Mouse (Mus musculus) intestine, embryonic 16.5 days (tissue): ENCODE results near the gene Ugt1a5. TPM values are rescaled to one million over a fixed set of nuclear protein-coding genes. Genes with fewer than 3 reads are reported as not detected.

ENCODE experiments used
- ATAC-seq: fragments of 200-750 bp; cut with Nextera tagmentation; 2 replicates; pipeline ENCODE4 v1.8.0; 2017; ENCODE audit warnings: moderate TSS enrichment, moderate library complexity
- H3K27ac ChIP-seq: fragments of 300-500 bp; sonication (generic); 2 replicates; pipeline ENCODE4 v1.5.1; 2014; ENCODE audit warnings: mild to moderate bottlenecking, low read length
- H3K27me3 ChIP-seq: fragments of 300-500 bp; sonication (generic); replicated peaks from 2 replicates; pipeline ENCODE4 v1.6.1; 2014; ENCODE audit warnings: low read length, control low read depth, mixed read lengths; ENCODE audit not compliant: control insufficient read depth, insufficient read depth
- H3K36me3 ChIP-seq: fragments of 300-500 bp; sonication (generic); 2 replicates; pipeline ENCODE4 v1.6.1; 2014; ENCODE audit warnings: low read length, control low read depth; ENCODE audit not compliant: control insufficient read depth, insufficient read depth
- H3K4me1 ChIP-seq: fragments of 300-500 bp; sonication (generic); 2 replicates; pipeline ENCODE4 v1.6.1; 2014; ENCODE audit warnings: low read length, control low read depth, mixed read lengths; ENCODE audit not compliant: control insufficient read depth, insufficient read depth
- H3K4me2 ChIP-seq: fragments of 300-500 bp; sonication (generic); 2 replicates; pipeline ENCODE4 v1.6.1; 2014; ENCODE audit warnings: low read depth, low read length, control low read depth
- H3K4me3 ChIP-seq: fragments of 300-500 bp; sonication (generic); 2 replicates; pipeline ENCODE4 v1.5.1; 2014; ENCODE audit warnings: mild to moderate bottlenecking, low read length
- H3K9ac ChIP-seq: fragments of 300-500 bp; sonication (generic); 2 replicates; pipeline ENCODE4 v1.6.1; 2014; ENCODE audit warnings: low read depth, low read length
- H3K9me3 ChIP-seq: fragments of 300-500 bp; sonication (generic); 2 replicates; pipeline ENCODE4 v1.6.1; 2016; ENCODE audit warnings: low read length, control low read depth; ENCODE audit not compliant: control insufficient read depth
- WGBS: fragments of 180-500 bp; shearing (Covaris S2); extraction: QIAGEN DNeasy Blood & Tissue Kit; methylation state at CpG from one replicate; pipeline ENCODE4 v1.1.7; 2014; 5-methylcytosine and 5-hydroxymethylcytosine counted together
- polyA plus RNA-seq: library from polyadenylated mRNA; unstranded; fragments of >200 nt; fragmentation: Nextera tagmentation; extraction: Ambion mirVana; gene quantifications from 2 replicates; pipeline ENCODE4 v1.2.1, GENCODE M21; 2015

Ugt1a5 gene
- polyA plus RNA-seq, 1 experiment from 2014 or later = not detected

- Histone ChIP-seq H3K4me1 (no peaks in the 10 kb centered on the region), H3K27ac (no peak within 1 kb of the TSS), H3K9ac (no peak within 1 kb of the TSS), H3K4me2 (no peak within 1 kb of the TSS), H3K4me3 (no peak within 1 kb of the TSS), H3K9me3 (peaks cover 51% of the 10 kb centered on the region), H3K36me3 (no peaks in the 10 kb centered on the region), H3K27me3 (no peaks in the 10 kb centered on the region)
- 49% methylated on average over 5 of the region's 5 CpGs for WGBS
- no peak for ATAC-seq
These were observed 61.0 kb downstream of the Ugt1a5 start, which contains the start of gene Mroh2a for GRCm38 (mm10) chr1:88226670-88227379. Gene Mroh2a, plus strand, starts transcription at chr1:88226986.

- no peaks in the 10 kb centered on the region for H3K4me1 ChIP-seq
- H3K4me3 ChIP-seq = no peak overlapping the region
- ATAC-seq = no peak
- no peaks in the 10 kb centered on the region for H3K27me3 ChIP-seq
- H3K27ac ChIP-seq = no peak overlapping the region
- no peak overlapping the region for H3K9ac ChIP-seq
- no peaks in the 10 kb centered on the region for H3K36me3 ChIP-seq
- 63% methylated on average over 2 of the region's 2 CpGs for WGBS
- no peak overlapping the region for H3K4me2 ChIP-seq
- peaks cover 52% of the 10 kb centered on the region for H3K9me3 ChIP-seq
These were observed 61.7 kb downstream of the Ugt1a5 start for GRCm38 (mm10) chr1:88227482-88227881.

GRCm38 (mm10) chr1:88228121-88228520, 62.3 kb downstream of the Ugt1a5 start:
- no peak for ATAC-seq
- peaks cover 54% of the 10 kb centered on the region for H3K9me3 ChIP-seq

GRCm38 (mm10) chr1:88229566-88229965, 63.8 kb downstream of the Ugt1a5 start:
- ATAC-seq = no peak
- no peak overlapping the region for H3K4me2 ChIP-seq
- H3K27me3 ChIP-seq = no peaks in the 10 kb centered on the region
- H3K9me3 ChIP-seq = peaks cover 65% of the 10 kb centered on the region
- H3K27ac ChIP-seq = no peak overlapping the region
- 75% methylated on average over 3 of the region's 3 CpGs for WGBS
- no peaks in the 10 kb centered on the region for H3K36me3 ChIP-seq
- no peak overlapping the region for H3K9ac ChIP-seq
- no peak overlapping the region for H3K4me3 ChIP-seq
- no peaks in the 10 kb centered on the region for H3K4me1 ChIP-seq

More at GRCm38 (mm10) chr1:88228121-88228520, 62.3 kb downstream of the Ugt1a5 start:
- WGBS = 71% methylated on average over 7 of the region's 7 CpGs
- no peak overlapping the region for H3K4me3 ChIP-seq
- no peak overlapping the region for H3K4me2 ChIP-seq
- no peaks in the 10 kb centered on the region for H3K27me3 ChIP-seq
- H3K27ac ChIP-seq = no peak overlapping the region
- H3K4me1 ChIP-seq = no peaks in the 10 kb centered on the region
- H3K9ac ChIP-seq = no peak overlapping the region
- H3K36me3 ChIP-seq = no peaks in the 10 kb centered on the region

- no peak overlapping the region for H3K4me3 ChIP-seq
- 82% methylated on average over 5 of the region's 5 CpGs for WGBS
- ATAC-seq = no peak
- no peaks in the 10 kb centered on the region for H3K27me3 ChIP-seq
- H3K36me3 ChIP-seq = no peaks in the 10 kb centered on the region
- no peak overlapping the region for H3K9ac ChIP-seq
- no peak overlapping the region for H3K27ac ChIP-seq
- no peaks in the 10 kb centered on the region for H3K4me1 ChIP-seq
- peaks cover 69% of the 10 kb centered on the region for H3K9me3 ChIP-seq
- no peak overlapping the region for H3K4me2 ChIP-seq
These were observed 64.2 kb downstream of the Ugt1a5 start for GRCm38 (mm10) chr1:88229986-88230385.

- ATAC-seq = no peak
- no peak overlapping the region for H3K4me2 ChIP-seq
- no peaks in the 10 kb centered on the region for H3K36me3 ChIP-seq
- no peak overlapping the region for H3K9ac ChIP-seq
- no peak overlapping the region for H3K4me3 ChIP-seq
- H3K27ac ChIP-seq = no peak overlapping the region
- no peaks in the 10 kb centered on the region for H3K27me3 ChIP-seq
- WGBS = 71% methylated on average over 7 of the region's 7 CpGs
- peaks cover 74% of the 10 kb centered on the region for H3K9me3 ChIP-seq
- H3K4me1 ChIP-seq = no peaks in the 10 kb centered on the region
These were observed 64.6 kb downstream of the Ugt1a5 start for GRCm38 (mm10) chr1:88230421-88230820.

GRCm38 (mm10) chr1:88230981-88231802, 65.4 kb downstream of the Ugt1a5 start:
- Histone ChIP-seq H3K4me3 (no peak overlapping the region), H3K9me3 (peaks cover 72% of the 10 kb centered on the region), H3K27ac (no peak overlapping the region), H3K4me2 (no peak overlapping the region), H3K9ac (no peak overlapping the region), H3K27me3 (no peaks in the 10 kb centered on the region), H3K36me3 (no peaks in the 10 kb centered on the region), H3K4me1 (no peaks in the 10 kb centered on the region)
- ATAC-seq = no peak
- WGBS = 77% methylated on average over 6 of the region's 6 CpGs

- Histone ChIP-seq H3K9ac (no peak overlapping the region), H3K4me2 (no peak overlapping the region), H3K9me3 (peaks cover 70% of the 10 kb centered on the region), H3K27me3 (no peaks in the 10 kb centered on the region), H3K36me3 (no peaks in the 10 kb centered on the region), H3K27ac (no peak overlapping the region), H3K4me3 (no peak overlapping the region), H3K4me1 (no peaks in the 10 kb centered on the region)
- WGBS = 69% methylated on average over 7 of the region's 7 CpGs
- no peak for ATAC-seq
These were observed 66.1 kb downstream of the Ugt1a5 start for GRCm38 (mm10) chr1:88231803-88232499.

GRCm38 (mm10) chr1:88232664-88233380, 67.0 kb downstream of the Ugt1a5 start:
- Histone ChIP-seq H3K4me3 (no peak overlapping the region), H3K9me3 (peaks cover 75% of the 10 kb centered on the region), H3K4me1 (no peaks in the 10 kb centered on the region), H3K27ac (no peak overlapping the region), H3K36me3 (no peaks in the 10 kb centered on the region), H3K27me3 (no peaks in the 10 kb centered on the region), H3K9ac (no peak overlapping the region), H3K4me2 (no peak overlapping the region)
- 57% methylated on average over 3 of the region's 3 CpGs for WGBS
- no peak for ATAC-seq
